Mouse (Mus musculus) megakaryocyte, embryonic 14.5 days (primary cell): Measurements from ENCODE around the gene Slc39a8. TPM values are rescaled to one million over a fixed set of nuclear protein-coding genes. Genes with fewer than 3 reads are reported as not detected.

Source experiments
- H3K27me3 ChIP-seq: replicated peaks from 2 replicates; pipeline ENCODE3; 2012; ENCODE audit warnings: inconsistent platforms
- H3K36me3 ChIP-seq: replicated peaks from 2 replicates; pipeline ENCODE3; 2012; ENCODE audit warnings: low read length, inconsistent platforms, mixed read lengths
- H3K4me1 ChIP-seq: 2 replicates; pipeline ENCODE4 v1.6.1; 2012; ENCODE audit warnings: inconsistent platforms
- H3K4me3 ChIP-seq: replicated peaks from 2 replicates; pipeline ENCODE3; 2012; ENCODE audit warnings: moderate library complexity, mild to moderate bottlenecking, inconsistent platforms
- H3K9me3 ChIP-seq: 2 replicates; pipeline ENCODE4 v1.6.1; 2012; ENCODE audit warnings: inconsistent platforms
- FLI1 ChIP-seq: IDR thresholded peaks from 2 replicates; pipeline ENCODE4 v1.6.1; 2012; ENCODE audit warnings: low read length, inconsistent platforms, mixed read lengths
- GATA1 ChIP-seq: IDR thresholded peaks from 3 replicates; pipeline ENCODE4 v1.6.1; 2012; ENCODE audit warnings: mixed read lengths, low read length, inconsistent platforms, borderline replicate concordance
- polyA plus RNA-seq: library from polyadenylated mRNA; stranded (reverse); fragments of >175 nt; gene quantifications from 2 replicates; pipeline ENCODE4 v1.2.3, GENCODE M21; 2012; ENCODE audit warnings: low replicate concordance; ENCODE audit not compliant: insufficient read depth

Gene Slc39a8
- polyA plus RNA-seq, 1 experiment = 0.23 TPM

GRCm38 (mm10) chr3:135843181-135843580, 18.1 kb downstream of the Slc39a8 start:
- H3K9me3 ChIP-seq = peaks cover 6% of the 10 kb centered on the region
- no peaks in the 10 kb centered on the region for H3K4me1 ChIP-seq
- no peaks in the 10 kb centered on the region for H3K27me3 ChIP-seq
- no peaks in the 10 kb centered on the region for H3K36me3 ChIP-seq
- TF ChIP-seq FLI1 (no peak), GATA1 (no peak)
- no peak overlapping the region for H3K4me3 ChIP-seq

GRCm38 (mm10) chr3:135843707-135844106, 18.6 kb downstream of the Slc39a8 start:
- H3K4me1 ChIP-seq = no peaks in the 10 kb centered on the region
- H3K9me3 ChIP-seq = peaks cover 6% of the 10 kb centered on the region
- no peak overlapping the region for H3K4me3 ChIP-seq
- H3K27me3 ChIP-seq = no peaks in the 10 kb centered on the region
- TF ChIP-seq FLI1 = no peak
- no peak for TF ChIP-seq GATA1
- no peaks in the 10 kb centered on the region for H3K36me3 ChIP-seq

DNA sequence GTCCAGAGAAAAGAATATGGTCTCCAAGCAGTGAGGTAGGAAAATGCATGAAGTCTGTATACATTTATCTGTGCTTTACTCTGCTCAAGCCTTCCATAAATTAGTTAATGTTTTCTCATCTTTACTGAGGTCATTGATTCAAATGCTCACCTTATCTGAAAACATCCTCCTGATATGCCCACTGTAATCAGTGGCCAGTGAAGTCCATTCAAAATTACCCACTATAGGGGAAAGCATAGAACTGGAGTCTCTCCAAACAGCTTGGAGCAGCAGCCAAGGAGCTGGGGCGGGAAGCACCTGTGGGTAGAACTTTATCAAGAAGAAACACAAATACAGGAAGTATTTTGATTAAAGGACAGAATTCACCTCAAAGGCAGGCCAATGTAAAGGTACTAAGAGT, 19.8 kb downstream of the Slc39a8 start:
- H3K36me3 ChIP-seq = no peaks in the 10 kb centered on the region
- no peak for TF ChIP-seq FLI1
- TF ChIP-seq GATA1 = no peak
- H3K4me1 ChIP-seq = no peaks in the 10 kb centered on the region

GRCm38 (mm10) chr3:135845860-135846259, 20.8 kb downstream of the Slc39a8 start:
- Histone ChIP-seq H3K4me3 (no peak overlapping the region), H3K36me3 (no peaks in the 10 kb centered on the region), H3K27me3 (no peaks in the 10 kb centered on the region), H3K9me3 (peaks cover 6% of the 10 kb centered on the region), H3K4me1 (no peaks in the 10 kb centered on the region)
- no peak for TF ChIP-seq GATA1
- TF ChIP-seq FLI1 = no peak

More for the DNA sequence above, 19.8 kb downstream of the Slc39a8 start:
- no peak overlapping the region for H3K4me3 ChIP-seq
- H3K27me3 ChIP-seq = no peaks in the 10 kb centered on the region
- H3K9me3 ChIP-seq = peaks cover 6% of the 10 kb centered on the region

DNA sequence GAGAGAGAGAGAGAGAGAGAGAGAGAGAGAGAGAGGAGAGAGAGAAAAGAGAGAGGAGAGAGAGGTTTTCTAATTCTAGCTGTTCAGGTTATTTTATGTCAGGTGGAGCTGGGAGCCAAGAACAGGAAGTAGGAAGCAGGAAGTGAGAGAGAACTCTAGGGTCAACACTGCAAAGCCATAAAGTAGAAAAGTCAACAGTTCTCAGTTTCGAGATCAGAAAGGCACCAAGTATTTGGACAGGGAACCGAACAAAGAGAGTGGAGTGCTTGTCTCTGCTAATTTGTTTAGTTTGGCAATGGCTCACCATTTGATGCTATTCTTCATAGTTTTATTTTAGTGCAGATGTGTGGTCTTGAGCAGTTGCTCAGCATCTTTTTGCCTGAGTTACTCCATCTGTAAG, 26.5 kb downstream of the Slc39a8 start:
- Histone ChIP-seq H3K36me3 (no peaks in the 10 kb centered on the region), H3K9me3 (no peaks in the 10 kb centered on the region), H3K27me3 (peaks cover 1% of the 10 kb centered on the region), H3K4me3 (no peak overlapping the region), H3K4me1 (peaks cover 4% of the 10 kb centered on the region; the same call in 1 of the 2 replicates)
- TF ChIP-seq GATA1 (no peak), FLI1 (no peak)

GRCm38 (mm10) chr3:135853604-135854297, 28.7 kb downstream of the Slc39a8 start:
- peaks cover 4% of the 10 kb centered on the region; the same call in 1 of the 2 replicates for H3K4me1 ChIP-seq
- TF ChIP-seq GATA1 (no peak), FLI1 (no peak)
- H3K9me3 ChIP-seq = no peaks in the 10 kb centered on the region
- no peaks in the 10 kb centered on the region for H3K36me3 ChIP-seq
- H3K27me3 ChIP-seq = peaks cover 1% of the 10 kb centered on the region
- no peak overlapping the region for H3K4me3 ChIP-seq

GRCm38 (mm10) chr3:135854298-135854984, 29.4 kb downstream of the Slc39a8 start:
- Histone ChIP-seq H3K9me3 (no peaks in the 10 kb centered on the region), H3K4me1 (peaks cover 4% of the 10 kb centered on the region; the same call in 1 of the 2 replicates), H3K36me3 (no peaks in the 10 kb centered on the region), H3K27me3 (peaks cover 1% of the 10 kb centered on the region), H3K4me3 (no peak overlapping the region)
- no peak for TF ChIP-seq GATA1
- TF ChIP-seq FLI1 = no peak

DNA sequence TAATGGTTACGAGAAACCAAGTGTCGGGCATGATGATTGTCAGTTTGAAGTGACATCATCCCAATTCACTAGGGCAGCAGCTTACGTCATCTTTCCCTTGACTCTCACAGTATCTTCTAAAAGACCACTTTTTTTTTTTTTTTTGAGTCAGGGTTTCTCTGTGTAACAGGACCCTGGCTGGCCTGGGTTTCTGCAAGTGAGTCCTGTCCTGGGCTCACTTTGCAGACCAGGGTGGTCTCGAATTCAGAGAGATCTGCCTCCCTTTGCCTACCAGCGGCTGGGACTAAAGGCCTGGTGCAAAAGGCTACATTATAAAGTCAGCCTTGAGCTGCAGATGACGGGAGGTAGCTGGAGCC, 29.9 kb downstream of the Slc39a8 start:
- Histone ChIP-seq H3K4me1 (peaks cover 4% of the 10 kb centered on the region; the same call in 1 of the 2 replicates), H3K9me3 (no peaks in the 10 kb centered on the region), H3K27me3 (peaks cover 1% of the 10 kb centered on the region), H3K36me3 (no peaks in the 10 kb centered on the region), H3K4me3 (no peak overlapping the region)
- no peak for TF ChIP-seq FLI1
- no peak for TF ChIP-seq GATA1

DNA sequence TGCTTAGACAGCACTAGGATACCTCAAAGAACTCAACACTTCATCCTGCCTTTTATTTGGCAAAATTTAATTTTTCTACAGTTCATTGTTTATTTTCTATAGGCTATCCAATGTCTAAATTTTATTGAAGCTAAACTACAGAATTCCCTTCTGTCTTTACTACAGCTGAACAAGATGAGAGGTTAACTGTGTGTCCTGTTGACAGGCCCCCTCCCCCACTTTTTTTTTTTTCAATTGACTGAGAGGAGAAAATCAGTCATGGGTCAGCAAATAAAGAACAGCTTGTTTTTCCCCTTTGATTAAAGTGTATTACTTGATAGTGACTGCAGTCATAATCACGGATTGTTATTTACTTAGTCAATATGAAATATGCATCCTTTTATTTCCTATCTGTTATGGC, 31.2 kb downstream of the Slc39a8 start:
- peaks cover 1% of the 10 kb centered on the region for H3K27me3 ChIP-seq
- H3K4me3 ChIP-seq = no peak overlapping the region
- H3K36me3 ChIP-seq = no peaks in the 10 kb centered on the region
- H3K9me3 ChIP-seq = no peaks in the 10 kb centered on the region
- TF ChIP-seq FLI1 (no peak), GATA1 (no peak)
- peaks cover 4% of the 10 kb centered on the region; the same call in 1 of the 2 replicates for H3K4me1 ChIP-seq

DNA sequence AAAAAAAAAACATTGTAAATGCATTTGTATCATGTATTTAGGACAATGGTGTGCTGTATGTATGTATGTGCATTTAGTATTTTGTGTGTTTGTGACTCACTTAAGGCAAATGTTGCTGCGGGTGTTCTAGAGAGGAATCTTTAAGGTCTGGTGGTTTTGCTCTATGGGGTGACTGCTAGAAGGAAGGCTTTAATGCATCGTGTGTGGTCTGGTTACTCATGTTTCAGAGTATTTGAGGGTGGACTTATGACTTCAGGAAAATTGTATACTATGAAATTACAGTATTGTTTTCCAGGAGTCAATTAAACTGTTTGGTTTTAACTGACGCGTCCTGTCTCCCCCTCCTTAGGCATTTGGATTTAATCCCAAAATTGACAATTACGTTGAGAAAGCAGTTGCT, 32.1 kb downstream of the Slc39a8 start:
- no peaks in the 10 kb centered on the region for H3K9me3 ChIP-seq
- TF ChIP-seq FLI1 (no peak), GATA1 (no peak)
- H3K4me3 ChIP-seq = no peak overlapping the region
- no peaks in the 10 kb centered on the region for H3K36me3 ChIP-seq
- H3K27me3 ChIP-seq = peaks cover 1% of the 10 kb centered on the region
- H3K4me1 ChIP-seq = peaks cover 4% of the 10 kb centered on the region; the same call in 1 of the 2 replicates
